Mouse (Mus musculus) cerebellum, adult (tissue): ENCODE measurements at regions not wholly inside any gene's neighbourhood (a gene's known extent, or its start where the extent isn't known, plus 50 kb on each side); places are given as distances from the start of the nearest gene placed in this dataset.
A peak's percentile ranks its signal among the peaks of the same experiment; 100 is the strongest.

Experiments used
- ATAC-seq: cut with Nextera tagmentation; 2 replicates; pipeline ENCODE4 v1.9.2; 2017; ENCODE audit warnings: mild to moderate bottlenecking, moderate library complexity, mixed read lengths; ENCODE audit not compliant: insufficient number of reproducible peaks, low FRiP score, low TSS enrichment

- no peak for ATAC-seq
Observed at GRCm38 (mm10) chr4:84805431-84805830, 78.7 kb upstream of the Cntln start.

- no peak for ATAC-seq
Observed at GRCm38 (mm10) chr4:84793156-84793919, 90.8 kb upstream of the Cntln start.

GRCm38 (mm10) chr4:84786583-84786982, 97.5 kb upstream of the Cntln start:
- ATAC-seq, result peak; percentile 50; the same call in 1 of the 2 replicates

- no peak for ATAC-seq
Observed at GRCm38 (mm10) chr4:84768161-84768560, 93.1 kb upstream of the Bnc2 start.

- ATAC-seq, result no peak
Observed at GRCm38 (mm10) chr4:84766708-84767425, 91.8 kb upstream of the Bnc2 start.

- ATAC-seq, result no peak
Observed at GRCm38 (mm10) chr4:84757172-84757571, 82.1 kb upstream of the Bnc2 start.

- ATAC-seq, result peak; percentile 52; the same call in 1 of the 2 replicates
Observed at GRCm38 (mm10) chr4:84752613-84753185, 77.6 kb upstream of the Bnc2 start.

GRCm38 (mm10) chr4:84741301-84741700, 66.2 kb upstream of the Bnc2 start:
- ATAC-seq, result no peak

GRCm38 (mm10) chr4:84740816-84741215, 65.7 kb upstream of the Bnc2 start:
- ATAC-seq, result no peak
